Mouse (Mus musculus) cerebellum, adult 2 months (tissue): Measurements from ENCODE around the gene AC129217.1. TPM values are rescaled to one million over a fixed set of nuclear protein-coding genes. Genes with fewer than 3 reads are reported as not detected.
"Not testable (repeated sequence)": the region's sequence is repeated elsewhere in the genome, so short reads cannot be mapped to it uniquely, and the experiment has no call there.

ENCODE experiments used
- DNase-seq, 2 experiments: peaks; one replicate each; pipeline ENCODE4 v3.0.0; 2021
- H3K27ac ChIP-seq: fragments of 200-500 bp; 2 replicates; pipeline ENCODE4 v1.5.1; 2012; ENCODE audit warnings: low read length, control low read depth, inconsistent platforms; ENCODE audit not compliant: insufficient read depth
- H3K27me3 ChIP-seq: fragments of 200-500 bp; 2 replicates; pipeline ENCODE4 v1.6.1; 2012; ENCODE audit warnings: inconsistent platforms, mild to moderate bottlenecking, low read length, moderate library complexity; ENCODE audit not compliant: control insufficient read depth, insufficient read depth
- H3K4me1 ChIP-seq: fragments of 200-500 bp; 2 replicates; pipeline ENCODE4 v1.6.1; 2011; ENCODE audit warnings: low read length; ENCODE audit not compliant: control insufficient read depth, insufficient read depth
- H3K4me3 ChIP-seq: fragments of 200-500 bp; replicated peaks from 2 replicates; pipeline ENCODE3; 2011; ENCODE audit warnings: mild to moderate bottlenecking, low read depth, low read length, control low read depth; ENCODE audit not compliant: insufficient read depth
- CTCF ChIP-seq: fragments of 200-500 bp; IDR thresholded peaks from 2 replicates; pipeline ENCODE4 v1.5.1; 2011; ENCODE audit warnings: low read depth, mild to moderate bottlenecking, control low read depth, low read length, moderate library complexity, borderline replicate concordance; ENCODE audit not compliant: insufficient read depth
- POLR2A ChIP-seq: fragments of 200-500 bp; IDR thresholded peaks from 2 replicates; pipeline ENCODE4 v1.6.1; 2011; ENCODE audit warnings: low read length, control low read depth, borderline replicate concordance; ENCODE audit not compliant: insufficient read depth
- WGBS: fragments of 180-500 bp; shearing (Covaris S2); methylation state at CpG from one replicate; pipeline ENCODE4 v1.1.7; 2018; 5-methylcytosine and 5-hydroxymethylcytosine counted together
- polyA plus RNA-seq: library from polyadenylated mRNA; depleted of rRNA; stranded (reverse); fragments of >200 nt; gene quantifications from 2 replicates; pipeline ENCODE4 v1.2.3, GENCODE M21; 2012

AC129217.1 gene
- polyA plus RNA-seq, 1 experiment, result not detected

- 0 out of 2 replicates have a peak, but pooled peaks cover 2% of the 10 kb centered on the region for H3K4me1 ChIP-seq
- H3K27me3 ChIP-seq, result no peaks in the 10 kb centered on the region
- TF ChIP-seq CTCF (no peak), POLR2A (no peak)
- DNase-seq, result no peak
- H3K27ac ChIP-seq, result no peak overlapping the region
- no peak overlapping the region for H3K4me3 ChIP-seq
- WGBS, result 80% methylated on average over 4 of the region's 4 CpGs
Measured at GRCm38 (mm10) chr19:8832971-8833370, 3.4 kb downstream of the AC129217.1 start.

GRCm38 (mm10) chr19:8836327-8836726 lies 6.8 kb downstream of the AC129217.1 start:
- DNase-seq, H3K27me3 ChIP-seq, H3K4me3 ChIP-seq, H3K27ac ChIP-seq, H3K4me1 ChIP-seq: not testable (repeated sequence)
- 96% methylated on average over 10 of the region's 10 CpGs for WGBS

GRCm38 (mm10) chr19:8837251-8837791 lies 7.7 kb downstream of the AC129217.1 start, which contains the start of gene Bscl2:
Bscl2 (plus strand) TSS chr19:8837467.
- H3K4me1 ChIP-seq, result no peaks in the 10 kb centered on the region
- H3K4me3 ChIP-seq, result peak within 1 kb of the TSS; percentile 78
- WGBS, result under 1% methylated on average over 38 of the region's 38 CpGs
- TF ChIP-seq CTCF (peak; percentile 39; the same call in 1 of the 2 replicates), POLR2A (peak; percentile 45)
- no peaks in the 10 kb centered on the region for H3K27me3 ChIP-seq
- peak within 1 kb of the TSS; percentile 92 for H3K27ac ChIP-seq
- peak; percentile 87 to 90 for DNase-seq

- peak overlapping the region; percentile 78 for H3K4me3 ChIP-seq
- H3K4me1 ChIP-seq, result no peaks in the 10 kb centered on the region
- no peaks in the 10 kb centered on the region for H3K27me3 ChIP-seq
- no peak for TF ChIP-seq POLR2A
- TF ChIP-seq CTCF, result 0 out of 2 replicates have a peak, but pooled peaks have one; percentile 0
- WGBS, result 3% methylated on average over 15 of the region's 15 CpGs
- H3K27ac ChIP-seq, result peak overlapping the region; percentile 92
- DNase-seq, result peak; percentile 68 to 70
Measured at GRCm38 (mm10) chr19:8838041-8838730, 8.6 kb downstream of the AC129217.1 start.

- peak within 1 kb of the TSS; percentile 78 for H3K4me3 ChIP-seq
- no peaks in the 10 kb centered on the region for H3K4me1 ChIP-seq
- WGBS, result 11% methylated on average over 11 of the region's 11 CpGs
- DNase-seq, result peak; percentile 91 to 94
- peak; percentile 79; the same call in 1 of the 2 replicates for TF ChIP-seq POLR2A
- TF ChIP-seq CTCF, result no peak
- peak within 1 kb of the TSS; percentile 92 for H3K27ac ChIP-seq
- no peaks in the 10 kb centered on the region for H3K27me3 ChIP-seq
Measured at GRCm38 (mm10) chr19:8839103-8839907, 9.7 kb downstream of the AC129217.1 start, which contains the start of gene Gng3. Gng3 (minus strand) TSS chr19:8839194.

- Histone ChIP-seq H3K4me1 (no peaks in the 10 kb centered on the region), H3K4me3 (peak overlapping the region; percentile 78), H3K27me3 (no peaks in the 10 kb centered on the region), H3K27ac (peak overlapping the region; percentile 92)
- peak; percentile 45; the same call in 1 of the 2 replicates for TF ChIP-seq POLR2A
- TF ChIP-seq CTCF, result no peak
- WGBS, result 3% methylated on average over 29 of the region's 29 CpGs
- DNase-seq, result peak; percentile 88 to 89
Measured at GRCm38 (mm10) chr19:8839908-8840791, 10.6 kb downstream of the AC129217.1 start.

- peak; percentile 35 to 36 for DNase-seq
- no peaks in the 10 kb centered on the region for H3K27me3 ChIP-seq
- H3K27ac ChIP-seq, result peak overlapping the region; percentile 92
- H3K4me3 ChIP-seq, result peak overlapping the region; percentile 78
- H3K4me1 ChIP-seq, result no peaks in the 10 kb centered on the region
- TF ChIP-seq CTCF, result no peak
- TF ChIP-seq POLR2A, result no peak
- WGBS, result 46% methylated on average over 7 of the region's 7 CpGs
Measured at GRCm38 (mm10) chr19:8841012-8841411, 11.4 kb downstream of the AC129217.1 start.
